Mouse (Mus musculus): Measurements from ENCODE around the gene Ankrd12.
"Not testable (repeated sequence)": the region's sequence is repeated elsewhere in the genome, so short reads cannot be mapped to it uniquely, and the experiment has no call there.

Ankrd12 gene

GRCm38 (mm10) chr17:65976720-65977119 is 100.2 kb downstream of the Ankrd12 start:
- DNase-seq (ENCODE audit: low read depth, low spot score), result not testable (repeated sequence)

- DNase-seq (ENCODE audit: low read depth, low spot score), result peak; percentile 46
These were observed 109.1 kb downstream of the Ankrd12 start for GRCm38 (mm10) chr17:65967751-65968150.

GRCm38 (mm10) chr17:65962263-65962662 is 114.6 kb downstream of the Ankrd12 start:
- DNase-seq (ENCODE audit: low read depth, low spot score), result no peak

- no peak for DNase-seq (ENCODE audit: low read depth, low spot score)
These were observed 115.2 kb downstream of the Ankrd12 start for GRCm38 (mm10) chr17:65961606-65962136.

- no peak for DNase-seq (ENCODE audit: low read depth, low spot score)
These were observed 117.9 kb downstream of the Ankrd12 start for GRCm38 (mm10) chr17:65959011-65959410.

- no peak for DNase-seq (ENCODE audit: low read depth, low spot score)
These were observed 118.5 kb downstream of the Ankrd12 start for GRCm38 (mm10) chr17:65958366-65958765.

GRCm38 (mm10) chr17:65957782-65958325 is 119.0 kb downstream of the Ankrd12 start:
- DNase-seq (ENCODE audit: low read depth, low spot score), result no peak

GRCm38 (mm10) chr17:65956993-65957781 is 119.7 kb downstream of the Ankrd12 start:
- DNase-seq (ENCODE audit: low read depth, low spot score), result peak; percentile 67

- DNase-seq (ENCODE audit: low read depth, low spot score), result peak; percentile 79
These were observed 120.7 kb downstream of the Ankrd12 start for GRCm38 (mm10) chr17:65956140-65956539.

- DNase-seq (ENCODE audit: low read depth, low spot score), result no peak
These were observed 122.9 kb downstream of the Ankrd12 start for GRCm38 (mm10) chr17:65953959-65954358.

GRCm38 (mm10) chr17:65952083-65952482 is 124.8 kb downstream of the Ankrd12 start:
- DNase-seq (ENCODE audit: low read depth, low spot score), result no peak

- DNase-seq (ENCODE audit: low read depth, low spot score), result peak; percentile 87
These were observed 126.1 kb downstream of the Ankrd12 start, which contains the start of gene Twsg1 for GRCm38 (mm10) chr17:65950622-65951404. Gene Twsg1 (minus strand): TSS chr17:65951226.

- DNase-seq (ENCODE audit: low read depth, low spot score), result no peak
These were observed 126.7 kb downstream of the Ankrd12 start for GRCm38 (mm10) chr17:65950183-65950582.

GRCm38 (mm10) chr17:65947307-65947706 is 129.6 kb downstream of the Ankrd12 start:
- DNase-seq (ENCODE audit: low read depth, low spot score), result no peak

- DNase-seq (ENCODE audit: low read depth, low spot score), result no peak
These were observed 131.5 kb downstream of the Ankrd12 start for GRCm38 (mm10) chr17:65945420-65945819.

GRCm38 (mm10) chr17:65942394-65942793 is 134.5 kb downstream of the Ankrd12 start:
- DNase-seq (ENCODE audit: low read depth, low spot score), result no peak

GRCm38 (mm10) chr17:65941275-65941674 is 135.6 kb downstream of the Ankrd12 start:
- peak; percentile 82 for DNase-seq (ENCODE audit: low read depth, low spot score)

- no peak for DNase-seq (ENCODE audit: low read depth, low spot score)
These were observed 136.7 kb downstream of the Ankrd12 start for GRCm38 (mm10) chr17:65940221-65940620.

GRCm38 (mm10) chr17:65939461-65940192 is 137.3 kb downstream of the Ankrd12 start:
- DNase-seq (ENCODE audit: low read depth, low spot score), result no peak

- no peak for DNase-seq (ENCODE audit: low read depth, low spot score)
These were observed 139.2 kb downstream of the Ankrd12 start for GRCm38 (mm10) chr17:65937671-65938070.

GRCm38 (mm10) chr17:65933741-65934140 is 143.1 kb downstream of the Ankrd12 start:
- peak; percentile 57 for DNase-seq (ENCODE audit: low read depth, low spot score)

Data from R1 (cell line).